Mouse (Mus musculus) macrophage (primary cell): Measurements from ENCODE around the gene Slc32a1. TPM values are rescaled to one million over a fixed set of nuclear protein-coding genes. Genes with fewer than 3 reads are reported as not detected.

Source experiments
- H3K27ac ChIP-seq: fragments of 350-480 bp; formaldehyde crosslinking; 2 replicates; pipeline ENCODE4 v1.9.0; 2021
- H3K36me3 ChIP-seq: fragments of 350-480 bp; formaldehyde crosslinking; 2 replicates; pipeline ENCODE4 v1.9.0; 2021; ENCODE audit errors: inconsistent target
- H3K4me3 ChIP-seq: fragments of 350-480 bp; formaldehyde crosslinking; 2 replicates; pipeline ENCODE4 v1.9.0; 2021; ENCODE audit errors: inconsistent target
- H3K79me2 ChIP-seq: fragments of 350-480 bp; formaldehyde crosslinking; 2 replicates; pipeline ENCODE4 v1.9.0; 2021; ENCODE audit errors: inconsistent target
- WGBS: methylation state at CpG from one replicate; pipeline ENCODE4 v1.1.7; 2026; ENCODE audit warnings: inconsistent platforms; ENCODE audit not compliant: missing documents; 5-methylcytosine and 5-hydroxymethylcytosine counted together
- polyA plus RNA-seq: library from polyadenylated mRNA; stranded (reverse); fragments of 250-400 nt; gene quantifications from 3 replicates; pipeline ENCODE4 v1.2.4, GENCODE M21; 2018; ENCODE audit warnings: inconsistent platforms

The Slc32a1 gene
- polyA plus RNA-seq, 1 experiment from 2014 or later: 1.1 TPM

- Histone ChIP-seq H3K79me2 (peaks cover 13% of the 10 kb centered on the region; the same call in 1 of the 2 replicates), H3K36me3 (peaks cover 17% of the 10 kb centered on the region), H3K27ac (peak within 1 kb of the TSS; percentile 66), H3K4me3 (peak within 1 kb of the TSS; percentile 61)
- WGBS: under 1% methylated on average over 38 of the region's 39 CpGs
Measured at GRCm38 (mm10) chr2:158624718-158625222, 14.2 kb downstream of the Slc32a1 start, which contains the start of gene Actr5. Gene Actr5 (plus strand): TSS chr2:158624888.

GRCm38 (mm10) chr2:158625231-158625630 is 14.7 kb downstream of the Slc32a1 start:
- no peak overlapping the region for H3K27ac ChIP-seq
- H3K36me3 ChIP-seq: peaks cover 22% of the 10 kb centered on the region
- H3K4me3 ChIP-seq: peak overlapping the region; percentile 61
- H3K79me2 ChIP-seq: peaks cover 13% of the 10 kb centered on the region; the same call in 1 of the 2 replicates
- WGBS: under 1% methylated on average over 44 of the region's 44 CpGs

GRCm38 (mm10) chr2:158625697-158626096 is 15.1 kb downstream of the Slc32a1 start:
- 31% methylated on average over 8 of the region's 8 CpGs for WGBS
- peak overlapping the region; percentile 61 for H3K4me3 ChIP-seq
- no peak overlapping the region for H3K27ac ChIP-seq
- H3K36me3 ChIP-seq: peaks cover 27% of the 10 kb centered on the region
- H3K79me2 ChIP-seq: peaks cover 13% of the 10 kb centered on the region; the same call in 1 of the 2 replicates

DNA sequence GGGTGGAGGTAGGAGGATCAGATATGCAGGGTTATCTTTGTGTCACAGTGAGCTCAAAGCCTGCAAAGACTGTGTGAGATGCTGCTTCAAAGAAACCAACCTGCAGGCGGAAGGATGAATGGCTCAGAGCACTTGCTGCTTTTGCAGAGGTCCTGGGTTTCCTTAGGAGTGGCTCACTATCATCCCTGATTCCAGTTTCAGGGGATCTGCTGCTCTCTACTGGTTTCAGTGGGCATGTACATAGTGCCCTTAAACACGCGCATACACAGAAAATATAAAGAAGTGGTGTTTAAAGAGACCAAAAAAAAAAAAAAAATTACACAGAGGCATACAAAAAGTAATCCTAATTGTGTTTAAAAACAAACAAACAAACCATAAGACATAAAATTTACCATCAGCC is 18.3 kb downstream of the Slc32a1 start:
- Histone ChIP-seq H3K36me3 (peaks cover 55% of the 10 kb centered on the region), H3K27ac (no peak overlapping the region), H3K79me2 (peaks cover 13% of the 10 kb centered on the region; the same call in 1 of the 2 replicates), H3K4me3 (no peak overlapping the region)
- WGBS: 92% methylated on average over 3 of the region's 3 CpGs

GRCm38 (mm10) chr2:158629414-158629813 is 18.8 kb downstream of the Slc32a1 start:
- H3K27ac ChIP-seq: no peak overlapping the region
- WGBS: 100% methylated on average over 1 of the region's 1 CpGs
- H3K79me2 ChIP-seq: peaks cover 13% of the 10 kb centered on the region; the same call in 1 of the 2 replicates
- H3K4me3 ChIP-seq: no peak overlapping the region
- peaks cover 57% of the 10 kb centered on the region for H3K36me3 ChIP-seq

- Histone ChIP-seq H3K4me3 (no peak overlapping the region), H3K79me2 (no peaks in the 10 kb centered on the region), H3K27ac (no peak overlapping the region), H3K36me3 (peaks cover 82% of the 10 kb centered on the region)
- 98% methylated on average over 5 of the region's 5 CpGs for WGBS
Measured at GRCm38 (mm10) chr2:158631873-158632272, 21.3 kb downstream of the Slc32a1 start.

- no peak overlapping the region for H3K4me3 ChIP-seq
- H3K27ac ChIP-seq: no peak overlapping the region
- H3K79me2 ChIP-seq: no peaks in the 10 kb centered on the region
- whole genome bisulfite sequencing: 21% methylated on average over 2 of the region's 2 CpGs
- peaks cover 29% of the 10 kb centered on the region; the same call in 1 of the 2 replicates for H3K36me3 ChIP-seq
Measured at GRCm38 (mm10) chr2:158641869-158642268, 31.3 kb downstream of the Slc32a1 start.

- Histone ChIP-seq H3K79me2 (no peaks in the 10 kb centered on the region), H3K27ac (no peak overlapping the region), H3K36me3 (peaks cover 21% of the 10 kb centered on the region; the same call in 1 of the 2 replicates), H3K4me3 (no peak overlapping the region)
- WGBS: 97% methylated on average over 2 of the region's 2 CpGs
Measured at GRCm38 (mm10) chr2:158642587-158642986, 32.0 kb downstream of the Slc32a1 start.

DNA sequence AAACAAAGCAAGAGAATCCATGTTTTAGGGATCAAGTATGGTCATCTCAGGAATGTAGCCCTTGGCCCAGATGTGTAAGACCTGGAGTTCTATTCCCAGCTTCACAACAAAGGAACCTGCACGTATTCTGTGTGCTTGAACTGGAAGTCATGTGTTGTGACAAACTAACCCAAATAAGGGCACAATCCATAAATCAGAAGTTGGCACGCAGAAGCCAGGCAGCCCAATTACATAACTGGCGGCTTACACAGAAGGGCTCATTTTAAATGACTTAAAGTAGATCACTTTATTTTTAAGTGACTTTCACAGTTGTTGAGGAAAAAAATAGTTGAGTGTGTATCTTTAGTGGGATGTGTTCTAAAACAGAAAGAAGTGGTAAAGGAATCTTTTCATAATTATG is 33.2 kb downstream of the Slc32a1 start:
- WGBS: 36% methylated on average over 3 of the region's 3 CpGs
- no peak overlapping the region for H3K27ac ChIP-seq
- no peak overlapping the region for H3K4me3 ChIP-seq
- peaks cover 10% of the 10 kb centered on the region; the same call in 1 of the 2 replicates for H3K36me3 ChIP-seq
- H3K79me2 ChIP-seq: no peaks in the 10 kb centered on the region

DNA sequence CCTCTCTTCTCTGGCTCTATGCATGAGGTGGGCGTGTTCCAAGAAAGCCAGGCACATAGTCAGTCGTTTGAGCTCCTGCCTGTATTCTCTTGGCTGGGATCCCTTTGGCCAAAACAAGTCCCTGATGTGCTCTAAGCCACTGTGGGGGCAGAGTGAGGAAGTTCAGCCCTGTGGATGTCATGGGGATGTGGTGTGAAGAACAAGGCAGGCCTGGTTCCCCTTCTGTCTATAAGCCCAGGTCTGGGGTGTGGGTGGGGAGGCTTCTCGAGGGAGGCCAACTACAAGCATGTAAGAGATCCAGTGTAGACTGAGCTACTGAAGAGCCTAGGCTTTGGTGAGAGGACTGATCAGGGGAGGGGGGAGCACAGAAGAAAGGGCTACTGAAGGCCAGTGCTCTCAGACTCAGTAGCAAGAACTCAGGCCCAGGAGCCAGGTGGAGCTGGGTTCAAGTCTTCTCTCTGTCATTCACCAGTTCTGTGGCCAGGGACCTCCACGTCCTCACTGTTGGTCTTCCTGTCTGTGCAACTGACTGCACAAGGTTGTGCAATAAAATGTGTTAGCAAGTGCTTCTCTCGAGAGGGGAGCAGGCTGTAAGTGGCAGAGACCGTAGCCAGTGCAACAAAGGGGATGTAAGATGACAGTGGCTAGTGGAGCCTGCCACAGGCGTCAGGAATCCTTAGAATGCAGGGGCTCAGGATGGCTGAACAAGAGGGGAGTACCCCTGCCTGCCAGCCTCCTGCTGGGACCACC is 40.8 kb downstream of the Slc32a1 start:
- H3K27ac ChIP-seq: no peak overlapping the region
- WGBS: 28% methylated on average over 7 of the region's 7 CpGs
- H3K4me3 ChIP-seq: no peak overlapping the region
- no peaks in the 10 kb centered on the region for H3K79me2 ChIP-seq
- no peaks in the 10 kb centered on the region for H3K36me3 ChIP-seq

GRCm38 (mm10) chr2:158652985-158653384 is 42.4 kb downstream of the Slc32a1 start:
- 4% methylated on average over 4 of the region's 4 CpGs for WGBS
- H3K36me3 ChIP-seq: no peaks in the 10 kb centered on the region
- no peak overlapping the region for H3K4me3 ChIP-seq
- H3K79me2 ChIP-seq: no peaks in the 10 kb centered on the region
- H3K27ac ChIP-seq: no peak overlapping the region

DNA sequence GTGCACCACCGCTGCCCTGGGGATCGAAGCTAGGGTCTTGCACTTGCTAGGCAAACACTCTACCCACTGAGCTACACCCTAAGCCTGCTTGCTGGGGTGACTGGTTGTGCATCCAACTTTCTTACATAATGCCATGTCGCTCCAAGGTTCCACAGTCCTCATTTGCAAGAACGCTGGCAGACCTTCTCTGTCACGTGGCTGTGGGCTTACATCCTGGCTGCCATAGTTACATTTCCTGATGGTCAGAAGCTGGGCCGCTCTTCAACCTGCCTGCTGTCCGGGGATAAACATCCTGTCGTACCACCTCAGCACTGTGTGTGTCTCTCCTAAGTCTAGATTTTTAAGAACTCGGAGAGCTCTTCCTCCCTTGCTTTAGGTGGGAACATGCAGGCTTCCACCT is 44.1 kb downstream of the Slc32a1 start:
- H3K4me3 ChIP-seq: no peak overlapping the region
- H3K79me2 ChIP-seq: no peaks in the 10 kb centered on the region
- H3K36me3 ChIP-seq: no peaks in the 10 kb centered on the region
- no peak overlapping the region for H3K27ac ChIP-seq
- 36% methylated on average over 9 of the region's 9 CpGs for whole genome bisulfite sequencing

- Histone ChIP-seq H3K79me2 (no peaks in the 10 kb centered on the region), H3K27ac (no peak overlapping the region), H3K36me3 (no peaks in the 10 kb centered on the region), H3K4me3 (no peak overlapping the region)
- 81% methylated on average over 4 of the region's 4 CpGs for WGBS
Measured at GRCm38 (mm10) chr2:158655806-158656205, 45.2 kb downstream of the Slc32a1 start.

DNA sequence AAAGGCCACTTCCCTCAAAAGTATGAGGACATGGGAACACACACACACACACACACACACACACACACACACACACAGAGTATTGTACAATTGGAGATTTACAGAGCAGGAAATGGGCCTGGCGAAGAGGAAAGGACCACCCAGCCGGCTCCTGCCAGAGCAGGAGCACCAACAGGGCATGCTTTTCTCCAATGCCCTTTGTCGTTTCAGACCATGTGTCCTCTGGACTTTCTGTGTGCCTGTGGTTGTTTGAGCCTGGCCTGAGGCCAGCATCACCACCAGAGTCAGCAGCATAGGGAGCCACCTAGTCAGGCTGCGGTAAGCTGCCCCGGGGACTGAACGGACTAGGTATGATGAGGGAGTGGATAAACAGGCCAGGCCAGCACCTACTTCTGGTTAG is 48.3 kb downstream of the Slc32a1 start:
- no peaks in the 10 kb centered on the region for H3K79me2 ChIP-seq
- WGBS: 17% methylated on average over 6 of the region's 6 CpGs
- no peaks in the 10 kb centered on the region for H3K36me3 ChIP-seq
- H3K4me3 ChIP-seq: no peak overlapping the region
- H3K27ac ChIP-seq: no peak overlapping the region

GRCm38 (mm10) chr2:158659346-158659745 is 48.8 kb downstream of the Slc32a1 start:
- no peaks in the 10 kb centered on the region for H3K36me3 ChIP-seq
- no peak overlapping the region for H3K4me3 ChIP-seq
- 70% methylated on average over 3 of the region's 3 CpGs for WGBS
- no peak overlapping the region for H3K27ac ChIP-seq
- H3K79me2 ChIP-seq: no peaks in the 10 kb centered on the region
